ENCODE assay signal across 15 mouse cellular contexts in genomic region chr16:50899151-50899550, GRCm38 (mm10).
"Had no signal": no experiment of that assay in that cellular context is flagged by ENCODE, and none has a peak within 500 bp of the region (broad histone marks: within the 10 kb centered on the region; RNA-seq: fewer than 3 reads in every experiment).

No protein-coding gene starts in this region.

- H3K4me1 ChIP-seq: megakaryocyte, embryonic 14.5 days; midbrain, embryonic 13.5 days; midbrain, embryonic 15.5 days; neural tube, embryonic 12.5 days; stomach, embryonic 15.5 days had no signal

- H3K36me3 ChIP-seq: midbrain, embryonic 13.5 days; midbrain, embryonic 15.5 days; neural tube, embryonic 12.5 days; stomach, embryonic 15.5 days had no signal

- H3K4me2 ChIP-seq: lung, embryonic 14.5 days; midbrain, embryonic 11.5 days; midbrain, embryonic 13.5 days; midbrain, embryonic 15.5 days; neural tube, embryonic 12.5 days; stomach, embryonic 15.5 days had no signal

- H3K27ac ChIP-seq: macrophage; midbrain, embryonic 13.5 days; midbrain, embryonic 15.5 days; neural tube, embryonic 12.5 days; stomach, embryonic 15.5 days; stomach, postnatal 0 days had no signal

- H3K9me3 ChIP-seq: megakaryocyte, embryonic 14.5 days; midbrain, embryonic 13.5 days; midbrain, embryonic 15.5 days; neural tube, embryonic 12.5 days; stomach, embryonic 15.5 days had no signal

- H3K4me3 ChIP-seq: megakaryocyte, embryonic 14.5 days; midbrain, embryonic 13.5 days; midbrain, embryonic 15.5 days; neural tube, embryonic 12.5 days; stomach, embryonic 15.5 days had no signal

- H3K9ac ChIP-seq: lung, embryonic 14.5 days; midbrain, embryonic 13.5 days; midbrain, embryonic 15.5 days; neural tube, embryonic 12.5 days; stomach, embryonic 15.5 days had no signal

- ATAC-seq: midbrain, embryonic 13.5 days; midbrain, embryonic 15.5 days had no signal

- H3K27me3 ChIP-seq: megakaryocyte, embryonic 14.5 days; midbrain, embryonic 13.5 days; midbrain, embryonic 15.5 days; neural tube, embryonic 12.5 days; stomach, embryonic 15.5 days had no signal

- DNase-seq: lung, adult 18-20 months; lung, embryonic 14.5 days; lung, postnatal 10 days; right cerebral cortex, postnatal 14 days; thymus, adult 2 months; thymus, postnatal 25 days; thymus, postnatal 4 days had no signal
